Mouse (Mus musculus) olfactory bulb, adult 2 months (tissue): ENCODE measurements around the gene Wdr26.

Source experiments
- CTCF ChIP-seq: fragments of 200-500 bp; IDR thresholded peaks from 2 replicates; pipeline ENCODE4 v1.5.1; 2012; ENCODE audit warnings: low read depth, mild to moderate bottlenecking, low read length, moderate library complexity; ENCODE audit not compliant: insufficient read depth
- POLR2A ChIP-seq: fragments of 200-500 bp; IDR thresholded peaks from 2 replicates; pipeline ENCODE4 v1.6.1; 2012; ENCODE audit warnings: mild to moderate bottlenecking, low read depth, low read length, moderate library complexity; ENCODE audit not compliant: insufficient read depth

GRCm38 (mm10) chr1:181170210-181170609 is 41.6 kb downstream of the Wdr26 start:
- no peak for TF ChIP-seq CTCF
- no peak for TF ChIP-seq POLR2A
